Mouse (Mus musculus): ENCODE measurements at regions not wholly inside any gene's neighbourhood (a gene's known extent, or its start where the extent isn't known, plus 50 kb on each side); places are given as distances from the start of the nearest gene placed in this dataset.

DNA sequence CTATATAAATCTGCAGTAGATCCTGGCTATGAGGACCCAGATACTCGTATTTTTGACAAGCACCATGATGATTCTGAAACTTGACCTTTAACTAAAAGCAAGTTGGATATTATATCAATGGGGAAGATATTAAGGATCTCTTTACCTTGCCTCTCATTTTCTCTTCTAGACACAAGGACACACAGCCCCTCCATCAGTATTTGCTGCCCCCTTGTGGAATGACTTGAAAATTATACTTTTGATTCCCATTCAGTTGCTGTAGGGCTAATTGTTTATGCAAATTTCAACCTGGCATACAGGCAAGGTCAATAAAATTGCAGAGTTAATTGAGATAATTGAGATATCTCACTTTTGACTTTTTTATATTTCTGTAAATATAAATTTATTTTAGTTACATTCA is 375.5 kb downstream of the Nap1l3 start:
- peak; percentile 3 to 28 for DNase-seq
